Mouse (Mus musculus): ENCODE measurements at regions not wholly inside any gene's neighbourhood (a gene's known extent, or its start where the extent isn't known, plus 50 kb on each side); places are given as distances from the start of the nearest gene placed in this dataset.

DNA sequence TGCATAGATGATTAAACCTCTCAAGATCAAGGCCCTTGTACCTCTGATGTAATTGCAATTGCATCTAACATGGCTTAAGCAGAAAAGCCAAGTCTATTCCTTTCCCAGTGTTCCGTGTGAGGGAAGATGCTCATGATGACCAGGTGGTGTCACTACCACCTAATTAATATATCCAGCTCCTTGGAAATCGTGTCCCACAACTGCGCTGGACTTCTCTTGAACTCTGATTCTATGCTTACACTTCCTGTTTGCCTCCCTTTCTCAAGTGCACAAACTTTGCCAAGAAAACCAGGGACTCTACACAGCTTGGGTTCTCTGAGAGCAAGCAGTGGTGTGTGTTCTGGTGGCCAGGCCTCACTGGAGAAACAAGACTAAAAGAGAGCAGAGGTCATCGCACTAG lies 58.0 kb upstream of the Slc1a1 start:
- Histone ChIP-seq H3K4me2 (replicated peaks; ENCODE audit: low read depth, low read length) (no peak overlapping the region), H3K27ac (ENCODE audit: low read length) (no peak overlapping the region), H3K9me3 (ENCODE audit: low read length) (no peaks in the 10 kb centered on the region), H3K4me3 (ENCODE audit: low read depth, low read length) (no peak overlapping the region), H3K4me1 (ENCODE audit: insufficient read depth, low read depth, low read length) (no peaks in the 10 kb centered on the region), H3K9ac (replicated peaks; ENCODE audit: low read depth) (no peak overlapping the region), H3K27me3 (replicated peaks; ENCODE audit: insufficient read depth, low read length) (no peaks in the 10 kb centered on the region), H3K36me3 (ENCODE audit: insufficient read depth, low read length) (no peaks in the 10 kb centered on the region)
- peak; percentile 85 for DNase-seq (ENCODE audit: low spot score)
- WGBS: 25% methylated on average over 4 of the region's 4 CpGs
- ATAC-seq: peak; percentile 82
- TF ChIP-seq EP300 (IDR thresholded peaks at IDR 0.05) (no peak), CTCF (IDR thresholded peaks at IDR 0.05) (peak; percentile 76)

DNA sequence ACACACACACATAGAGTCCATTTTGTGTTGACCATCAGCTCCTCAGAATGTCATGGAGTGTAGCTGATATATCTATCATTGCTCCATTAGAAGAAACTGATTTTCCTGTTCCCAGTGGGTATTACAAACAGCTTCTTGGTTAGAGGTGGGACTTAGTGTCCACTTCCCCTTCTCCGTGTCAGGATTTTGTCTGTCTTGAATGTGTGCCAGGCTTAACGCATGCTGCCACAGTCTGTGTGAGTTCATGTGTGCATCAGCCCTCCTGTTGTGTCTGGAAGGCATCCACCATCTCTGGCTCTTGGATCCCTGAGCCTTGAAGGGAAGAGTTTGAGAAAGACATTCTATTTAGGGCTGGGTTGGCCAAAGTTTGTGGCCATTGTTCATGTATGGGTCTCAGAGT lies 57.2 kb upstream of the Slc1a1 start:
- Histone ChIP-seq H3K27ac (ENCODE audit: low read length) (no peak overlapping the region), H3K9me3 (ENCODE audit: low read length) (no peaks in the 10 kb centered on the region), H3K4me1 (ENCODE audit: insufficient read depth, low read depth, low read length) (no peaks in the 10 kb centered on the region), H3K9ac (replicated peaks; ENCODE audit: low read depth) (no peak overlapping the region), H3K4me3 (ENCODE audit: low read depth, low read length) (no peak overlapping the region), H3K27me3 (replicated peaks; ENCODE audit: insufficient read depth, low read length) (no peaks in the 10 kb centered on the region), H3K4me2 (replicated peaks; ENCODE audit: low read depth, low read length) (no peak overlapping the region), H3K36me3 (ENCODE audit: insufficient read depth, low read length) (no peaks in the 10 kb centered on the region)
- WGBS: 33% methylated on average over 2 of the region's 2 CpGs
- TF ChIP-seq CTCF (IDR thresholded peaks at IDR 0.05) (no peak), EP300 (IDR thresholded peaks at IDR 0.05) (no peak)
- no peak for ATAC-seq
- DNase-seq (ENCODE audit: low spot score): no peak

DNA sequence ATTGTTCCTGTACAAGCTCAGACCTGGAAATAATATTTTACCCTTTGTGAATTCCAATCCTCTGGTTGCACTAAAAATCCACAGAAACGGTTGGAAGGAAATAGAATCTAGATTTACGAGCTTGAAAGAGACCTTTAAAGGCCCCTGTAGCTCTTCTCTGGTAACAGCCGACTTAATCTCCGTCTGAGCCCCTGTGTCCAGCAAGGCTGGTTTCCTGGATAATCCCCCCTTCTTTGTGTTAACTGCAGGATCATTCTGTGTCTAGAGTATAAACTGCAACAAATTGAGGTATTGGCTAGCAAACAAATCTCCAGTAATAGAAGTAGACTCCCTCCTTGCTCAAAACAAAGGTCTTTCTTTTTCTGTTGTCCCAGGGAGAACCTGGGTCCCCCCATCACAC lies 56.5 kb upstream of the Slc1a1 start:
- DNase-seq (ENCODE audit: low spot score) (no peak), ATAC-seq (no peak)
- no peaks in the 10 kb centered on the region for H3K9me3 ChIP-seq (ENCODE audit: low read length)
- no peaks in the 10 kb centered on the region for H3K4me1 ChIP-seq (ENCODE audit: insufficient read depth, low read depth, low read length)
- 80% methylated on average over 4 of the region's 4 CpGs for WGBS
- H3K9ac ChIP-seq (replicated peaks; ENCODE audit: low read depth): no peak overlapping the region
- H3K27ac ChIP-seq (ENCODE audit: low read length): no peak overlapping the region
- H3K4me2 ChIP-seq (replicated peaks; ENCODE audit: low read depth, low read length): no peak overlapping the region
- TF ChIP-seq CTCF (IDR thresholded peaks at IDR 0.05): no peak
- no peak for TF ChIP-seq EP300 (IDR thresholded peaks at IDR 0.05)
- no peaks in the 10 kb centered on the region for H3K27me3 ChIP-seq (replicated peaks; ENCODE audit: insufficient read depth, low read length)
- H3K36me3 ChIP-seq (ENCODE audit: insufficient read depth, low read length): no peaks in the 10 kb centered on the region
- H3K4me3 ChIP-seq (ENCODE audit: low read depth, low read length): no peak overlapping the region

DNA sequence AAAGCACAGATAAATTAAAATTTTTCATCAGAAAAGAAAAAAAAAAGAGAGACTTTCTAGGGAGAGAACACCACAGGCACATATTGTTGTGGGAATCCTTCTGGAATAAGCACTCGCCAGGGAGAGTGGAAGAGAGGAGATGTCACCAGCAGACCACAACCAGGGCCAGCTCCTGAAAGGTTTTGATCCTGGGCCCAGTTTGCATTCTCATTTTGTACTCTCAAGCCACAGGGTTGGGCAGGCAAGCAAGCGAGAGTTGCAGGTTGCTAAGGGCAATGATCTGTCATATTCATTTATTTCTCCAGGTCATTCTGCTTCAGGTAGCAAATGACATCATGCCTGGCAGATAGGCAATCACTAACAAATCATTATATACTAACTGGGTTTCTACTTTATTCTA lies 52.9 kb upstream of the Slc1a1 start:
- no peak for ATAC-seq
- H3K4me1 ChIP-seq (ENCODE audit: insufficient read depth, low read depth, low read length): no peaks in the 10 kb centered on the region
- no peak for TF ChIP-seq CTCF (IDR thresholded peaks at IDR 0.05)
- TF ChIP-seq EP300 (IDR thresholded peaks at IDR 0.05): no peak
- no peaks in the 10 kb centered on the region for H3K27me3 ChIP-seq (replicated peaks; ENCODE audit: insufficient read depth, low read length)
- H3K9ac ChIP-seq (replicated peaks; ENCODE audit: low read depth): no peak overlapping the region
- H3K36me3 ChIP-seq (ENCODE audit: insufficient read depth, low read length): no peaks in the 10 kb centered on the region
- WGBS: 78% methylated on average over 2 of the region's 2 CpGs
- H3K4me2 ChIP-seq (replicated peaks; ENCODE audit: low read depth, low read length): no peak overlapping the region
- no peak overlapping the region for H3K27ac ChIP-seq (ENCODE audit: low read length)
- no peak overlapping the region for H3K4me3 ChIP-seq (ENCODE audit: low read depth, low read length)
- no peaks in the 10 kb centered on the region for H3K9me3 ChIP-seq (ENCODE audit: low read length)
- DNase-seq (ENCODE audit: low spot score): no peak

Data from lung, postnatal 0 days (tissue).